In genomic region chr16:38306571-38307220, GRCm38 (mm10) we compare ENCODE assay signal across 9 mouse cellular contexts. TPM values are rescaled to one million over a fixed set of nuclear protein-coding genes. Genes with fewer than 3 reads are reported as not detected.
DNase-seq lines count a peak whose midpoint lies in the region; ATAC-seq lines count a peak whose summit lies in the region.
"Had no signal": no experiment of that assay in that cellular context is flagged by ENCODE, and none has a peak within 500 bp of the region (broad histone marks: within the 10 kb centered on the region; RNA-seq: fewer than 3 reads in every experiment).

No protein-coding gene starts in this region.

- H3K9me3 ChIP-seq in forebrain, embryonic 15.5 days = no peaks in the 10 kb centered on the region
- H3K9me3 ChIP-seq in forebrain, embryonic 14.5 days (replicated peaks; ENCODE audit: control insufficient read depth, low read length) = no peaks in the 10 kb centered on the region
- no peaks in the 10 kb centered on the region for H3K9me3 ChIP-seq in limb, embryonic 10.5 days (replicated peaks)
- H3K9me3 ChIP-seq: heart, embryonic 15.5 days had no signal

- H3K27ac ChIP-seq in forebrain, embryonic 15.5 days (replicated peaks) = no peak overlapping the region
- no peak overlapping the region for H3K27ac ChIP-seq in forebrain, embryonic 14.5 days (ENCODE audit: low read depth, low read length)
- H3K27ac ChIP-seq in limb, embryonic 10.5 days = peak overlapping the region; percentile 66
- H3K27ac ChIP-seq: heart, embryonic 15.5 days had no signal

- intact Hi-C loops in left cerebral cortex, postnatal 10 days (cut with DNase I) = no loop called here

- no peaks in the 10 kb centered on the region for H3K36me3 ChIP-seq in forebrain, embryonic 15.5 days
- H3K36me3 ChIP-seq in forebrain, embryonic 14.5 days (ENCODE audit: control insufficient read depth, insufficient read depth, low read length) = no peaks in the 10 kb centered on the region
- H3K36me3 ChIP-seq in limb, embryonic 10.5 days = no peaks in the 10 kb centered on the region
- H3K36me3 ChIP-seq: heart, embryonic 15.5 days had no signal

- no peaks in the 10 kb centered on the region for H3K27me3 ChIP-seq in forebrain, embryonic 15.5 days
- no peaks in the 10 kb centered on the region for H3K27me3 ChIP-seq in forebrain, embryonic 14.5 days (replicated peaks; ENCODE audit: control insufficient read depth, insufficient read depth, low read length)
- no peaks in the 10 kb centered on the region for H3K27me3 ChIP-seq in limb, embryonic 10.5 days (ENCODE audit: low read depth, poor library complexity, severe bottlenecking)
- H3K27me3 ChIP-seq: heart, embryonic 15.5 days had no signal

- no peak overlapping the region for H3K9ac ChIP-seq in forebrain, embryonic 15.5 days (replicated peaks)
- H3K9ac ChIP-seq in forebrain, embryonic 14.5 days (ENCODE audit: low read length) = no peak overlapping the region
- H3K9ac ChIP-seq: heart, embryonic 15.5 days had no signal

- no peak for DNase-seq in forebrain, embryonic 14.5 days (ENCODE audit: low spot score)
- peak; percentile 6 to 32 for DNase-seq in thymus, postnatal 10 days (ENCODE audit: low spot score in 2 of 2)
- no peak for DNase-seq in thymus, postnatal 0 days (ENCODE audit: low spot score)
- peak; percentile 53 for DNase-seq in limb, embryonic 10.5 days (ENCODE audit: low spot score)
- peak; percentile 20 to 70 for DNase-seq in spleen, postnatal 4 days (ENCODE audit: low spot score in 2 of 2)
- no peak for DNase-seq in ovary, postnatal 10 days (ENCODE audit: low spot score)
- DNase-seq in left cerebral cortex, postnatal 10 days (ENCODE audit: extremely low spot score in 1 of 2, low spot score in 2 of 2) = no peak

- H3K4me1 ChIP-seq in forebrain, embryonic 15.5 days = no peaks in the 10 kb centered on the region
- no peaks in the 10 kb centered on the region for H3K4me1 ChIP-seq in forebrain, embryonic 14.5 days (ENCODE audit: control insufficient read depth, insufficient read depth, low read length)
- peaks cover 20% of the 10 kb centered on the region for H3K4me1 ChIP-seq in limb, embryonic 10.5 days
- H3K4me1 ChIP-seq: heart, embryonic 15.5 days had no signal

- WGBS in forebrain, embryonic 15.5 days = 41% methylated on average over 18 of the region's 18 CpGs
- 43% methylated on average over 18 of the region's 18 CpGs for WGBS in forebrain, embryonic 14.5 days
- WGBS in limb, embryonic 10.5 days = 51% methylated on average over 18 of the region's 18 CpGs

- no peak overlapping the region for H3K4me3 ChIP-seq in forebrain, embryonic 15.5 days
- H3K4me3 ChIP-seq in forebrain, embryonic 14.5 days (ENCODE audit: low read depth, low read length) = no peak overlapping the region
- no peak overlapping the region for H3K4me3 ChIP-seq in limb, embryonic 10.5 days
- H3K4me3 ChIP-seq: heart, embryonic 15.5 days had no signal

- 0 out of 2 replicates have a peak, but pooled peaks have one; percentile 29 for ATAC-seq in forebrain, embryonic 15.5 days (replicated peaks)
- ATAC-seq in forebrain, embryonic 14.5 days = no peak

- H3K4me2 ChIP-seq in forebrain, embryonic 15.5 days (replicated peaks) = no peak overlapping the region
- no peak overlapping the region for H3K4me2 ChIP-seq in forebrain, embryonic 14.5 days (ENCODE audit: low read length)
- H3K4me2 ChIP-seq: heart, embryonic 15.5 days had no signal

RNA-seq across cellular contexts. Expression of gene Nr1i2, which starts 12.1 kb away (rescaled TPM):
- not detected in 2 replicates for polyA plus RNA-seq in forebrain, embryonic 15.5 days (2015; fragmentation: Nextera tagmentation; extraction: Ambion mirVana)
- not detected in 2 replicates for polyA plus RNA-seq in forebrain, embryonic 14.5 days (2014; fragmentation: Nextera tagmentation; extraction: Ambion mirVana)
- 0.05 TPM in 1 of 2 replicates, not detected in the other for polyA plus RNA-seq in thymus, postnatal 0 days (2015; fragmentation: Nextera tagmentation; extraction: Ambion mirVana)
- not detected in 2 replicates for polyA plus RNA-seq in limb, embryonic 10.5 days (2016; fragmentation: Nextera tagmentation; extraction: Ambion mirVana)
- not detected for total RNA-seq in left cerebral cortex, postnatal 10 days (2021)
- polyA plus RNA-seq: heart, embryonic 15.5 days had no signal

RNA-seq across cellular contexts. Expression of gene Maats1, which starts 35.2 kb away (rescaled TPM):
- polyA plus RNA-seq in forebrain, embryonic 15.5 days (2015; fragmentation: Nextera tagmentation; extraction: Ambion mirVana) = 0.54 and 1.0 TPM in 2 replicates
- 0.71 and 0.83 TPM in 2 replicates for polyA plus RNA-seq in forebrain, embryonic 14.5 days (2014; fragmentation: Nextera tagmentation; extraction: Ambion mirVana)
- polyA plus RNA-seq in thymus, postnatal 0 days (2015; fragmentation: Nextera tagmentation; extraction: Ambion mirVana) = 0.10 and 0.20 TPM in 2 replicates
- 0.10 TPM in 1 of 2 replicates, not detected in the other for polyA plus RNA-seq in limb, embryonic 10.5 days (2016; fragmentation: Nextera tagmentation; extraction: Ambion mirVana)
- total RNA-seq in left cerebral cortex, postnatal 10 days (2021) = 1 to 10 TPM in 1 of 2 experiments, under 1 TPM in 1; 0.88 to 1.1 TPM

RNA-seq across cellular contexts. Expression of gene Cox17, which starts 40.1 kb away (rescaled TPM):
- 102 and 113 TPM in 2 replicates for polyA plus RNA-seq in forebrain, embryonic 15.5 days (2015; fragmentation: Nextera tagmentation; extraction: Ambion mirVana)
- polyA plus RNA-seq in forebrain, embryonic 14.5 days (2014; fragmentation: Nextera tagmentation; extraction: Ambion mirVana) = 107 and 126 TPM in 2 replicates
- 322 and 349 TPM in 2 replicates for polyA plus RNA-seq in thymus, postnatal 0 days (2015; fragmentation: Nextera tagmentation; extraction: Ambion mirVana)
- 119 and 132 TPM in 2 replicates for polyA plus RNA-seq in limb, embryonic 10.5 days (2016; fragmentation: Nextera tagmentation; extraction: Ambion mirVana)
- total RNA-seq in left cerebral cortex, postnatal 10 days (2021) = 10 to 100 TPM; 47.3 to 59.1 TPM

RNA-seq across cellular contexts. Expression of gene Gm21987, which starts 40.1 kb away (rescaled TPM):
- not detected in 2 replicates for polyA plus RNA-seq in forebrain, embryonic 15.5 days (2015; fragmentation: Nextera tagmentation; extraction: Ambion mirVana)
- not detected in 2 replicates for polyA plus RNA-seq in forebrain, embryonic 14.5 days (2014; fragmentation: Nextera tagmentation; extraction: Ambion mirVana)
- not detected in 2 replicates for polyA plus RNA-seq in thymus, postnatal 0 days (2015; fragmentation: Nextera tagmentation; extraction: Ambion mirVana)
- not detected in 2 replicates for polyA plus RNA-seq in limb, embryonic 10.5 days (2016; fragmentation: Nextera tagmentation; extraction: Ambion mirVana)
- total RNA-seq in left cerebral cortex, postnatal 10 days (2021) = not detected

RNA-seq across cellular contexts. Expression of gene Popdc2, which starts 55.3 kb away (rescaled TPM):
- polyA plus RNA-seq in forebrain, embryonic 15.5 days (2015; fragmentation: Nextera tagmentation; extraction: Ambion mirVana) = 0.22 and 0.42 TPM in 2 replicates
- polyA plus RNA-seq in forebrain, embryonic 14.5 days (2014; fragmentation: Nextera tagmentation; extraction: Ambion mirVana) = 0.17 and 0.51 TPM in 2 replicates
- polyA plus RNA-seq in thymus, postnatal 0 days (2015; fragmentation: Nextera tagmentation; extraction: Ambion mirVana) = 0.30 and 0.87 TPM in 2 replicates
- 1.3 and 3.1 TPM in 2 replicates for polyA plus RNA-seq in limb, embryonic 10.5 days (2016; fragmentation: Nextera tagmentation; extraction: Ambion mirVana)
- total RNA-seq in left cerebral cortex, postnatal 10 days (2021) = under 1 TPM in 1 of 2 experiments, not detected in 1; 0.53 TPM

Comparison
In these comparisons a context has a peak if more than half of its experiments do, and no peak if none do; other contexts are left out.
1. DNase-seq: peak in thymus, postnatal 10 days (2 of 2), limb, embryonic 10.5 days (single experiment) and spleen, postnatal 4 days (2 of 2); none in forebrain, embryonic 14.5 days (single experiment), thymus, postnatal 0 days (single experiment), ovary, postnatal 10 days (single experiment) and left cerebral cortex, postnatal 10 days (0 of 2).